Mouse (Mus musculus): ENCODE results near the gene Aspscr1. TPM values are rescaled to one million over a fixed set of nuclear protein-coding genes. Genes with fewer than 3 reads are reported as not detected.

Aspscr1 gene
- total and polyA plus RNA-seq, 2 experiments from 2014 or later, result 113 to 143 TPM

- ATAC-seq (ENCODE audit: low FRiP score) (no peak), DNase-seq (ENCODE audit: low spot score) (no peak)
- no peak overlapping the region for H3K27ac ChIP-seq (ENCODE audit: low read depth, low read length)
- no peaks in the 10 kb centered on the region for H3K27me3 ChIP-seq (ENCODE audit: insufficient read depth, low read length)
- peak overlapping the region; percentile 91 for H3K4me2 ChIP-seq (ENCODE audit: low read depth, low read length, poor library complexity, severe bottlenecking)
- no peaks in the 10 kb centered on the region for H3K9me3 ChIP-seq (ENCODE audit: low read length)
- peak overlapping the region; percentile 79; the same call in 1 of the 2 replicates for H3K4me3 ChIP-seq (ENCODE audit: low read depth, low read length)
- peaks cover 12% of the 10 kb centered on the region; the same call in 1 of the 2 replicates for H3K4me1 ChIP-seq (ENCODE audit: insufficient read depth, low read length)
- peaks cover 22% of the 10 kb centered on the region for H3K36me3 ChIP-seq (ENCODE audit: insufficient read depth, low read length)
- no peak for TF ChIP-seq CTCF (IDR thresholded peaks at IDR 0.05)
- WGBS, result 86% methylated on average over 11 of the region's 11 CpGs
- H3K9ac ChIP-seq (replicated peaks; ENCODE audit: low read length, poor library complexity, severe bottlenecking), result no peak overlapping the region
Observed at GRCm38 (mm10) chr11:120722761-120723382, 50.1 kb downstream of the Aspscr1 start.

GRCm38 (mm10) chr11:120723509-120723908, 50.7 kb downstream of the Aspscr1 start:
- 84% methylated on average over 7 of the region's 7 CpGs for WGBS

GRCm38 (mm10) chr11:120726243-120727168, 53.7 kb downstream of the Aspscr1 start:
- WGBS, result 20% methylated on average over 33 of the region's 36 CpGs
- no peak for TF ChIP-seq CTCF (IDR thresholded peaks at IDR 0.05)
- Histone ChIP-seq H3K36me3 (ENCODE audit: insufficient read depth, low read length) (peaks cover 9% of the 10 kb centered on the region), H3K4me3 (ENCODE audit: low read depth, low read length) (peak overlapping the region; percentile 39), H3K9me3 (ENCODE audit: low read length) (no peaks in the 10 kb centered on the region), H3K27ac (ENCODE audit: low read depth, low read length) (no peak overlapping the region), H3K27me3 (ENCODE audit: insufficient read depth, low read length) (no peaks in the 10 kb centered on the region), H3K9ac (replicated peaks; ENCODE audit: low read length, poor library complexity, severe bottlenecking) (peak overlapping the region; percentile 51; the same call in 1 of the 2 replicates), H3K4me1 (ENCODE audit: insufficient read depth, low read length) (peaks cover 12% of the 10 kb centered on the region; the same call in 1 of the 2 replicates), H3K4me2 (ENCODE audit: low read depth, low read length, poor library complexity, severe bottlenecking) (peak overlapping the region; percentile 66)
- ATAC-seq (ENCODE audit: low FRiP score), result peak; percentile 21
- DNase-seq (ENCODE audit: low spot score), result no peak

More at GRCm38 (mm10) chr11:120723509-120723908, 50.7 kb downstream of the Aspscr1 start:
- Histone ChIP-seq H3K9me3 (ENCODE audit: low read length) (no peaks in the 10 kb centered on the region), H3K27ac (ENCODE audit: low read depth, low read length) (no peak overlapping the region), H3K4me3 (ENCODE audit: low read depth, low read length) (no peak overlapping the region), H3K9ac (replicated peaks; ENCODE audit: low read length, poor library complexity, severe bottlenecking) (no peak overlapping the region), H3K4me1 (ENCODE audit: insufficient read depth, low read length) (peaks cover 12% of the 10 kb centered on the region; the same call in 1 of the 2 replicates), H3K4me2 (ENCODE audit: low read depth, low read length, poor library complexity, severe bottlenecking) (no peak overlapping the region), H3K27me3 (ENCODE audit: insufficient read depth, low read length) (no peaks in the 10 kb centered on the region), H3K36me3 (ENCODE audit: insufficient read depth, low read length) (peaks cover 16% of the 10 kb centered on the region)
- no peak for TF ChIP-seq CTCF (IDR thresholded peaks at IDR 0.05)
- no peak for DNase-seq (ENCODE audit: low spot score)
- ATAC-seq (ENCODE audit: low FRiP score), result no peak

GRCm38 (mm10) chr11:120727169-120727527, 54.4 kb downstream of the Aspscr1 start, which contains the start of gene Dcxr:
TSS of gene Dcxr (minus strand) at chr11:120727281.
- H3K27ac ChIP-seq (ENCODE audit: low read depth, low read length), result no peak within 1 kb of the TSS
- peak within 1 kb of the TSS; percentile 66 for H3K4me2 ChIP-seq (ENCODE audit: low read depth, low read length, poor library complexity, severe bottlenecking)
- H3K9ac ChIP-seq (replicated peaks; ENCODE audit: low read length, poor library complexity, severe bottlenecking), result peak within 1 kb of the TSS; percentile 51; the same call in 1 of the 2 replicates
- H3K4me3 ChIP-seq (ENCODE audit: low read depth, low read length), result peak within 1 kb of the TSS; percentile 39
- peak; percentile 86 for DNase-seq (ENCODE audit: low spot score)
- TF ChIP-seq CTCF (IDR thresholded peaks at IDR 0.05), result peak; percentile 59
- peaks cover 12% of the 10 kb centered on the region; the same call in 1 of the 2 replicates for H3K4me1 ChIP-seq (ENCODE audit: insufficient read depth, low read length)
- no peaks in the 10 kb centered on the region for H3K27me3 ChIP-seq (ENCODE audit: insufficient read depth, low read length)
- WGBS, result 2% methylated on average over 14 of the region's 14 CpGs
- H3K9me3 ChIP-seq (ENCODE audit: low read length), result no peaks in the 10 kb centered on the region
- peak; percentile 80 for ATAC-seq (ENCODE audit: low FRiP score)
- peaks cover 9% of the 10 kb centered on the region for H3K36me3 ChIP-seq (ENCODE audit: insufficient read depth, low read length)

GRCm38 (mm10) chr11:120727564-120727963, 54.8 kb downstream of the Aspscr1 start:
- Histone ChIP-seq H3K27ac (ENCODE audit: low read depth, low read length) (no peak overlapping the region), H3K9me3 (ENCODE audit: low read length) (no peaks in the 10 kb centered on the region), H3K4me2 (ENCODE audit: low read depth, low read length, poor library complexity, severe bottlenecking) (no peak overlapping the region), H3K27me3 (ENCODE audit: insufficient read depth, low read length) (no peaks in the 10 kb centered on the region), H3K36me3 (ENCODE audit: insufficient read depth, low read length) (peaks cover 9% of the 10 kb centered on the region), H3K9ac (replicated peaks; ENCODE audit: low read length, poor library complexity, severe bottlenecking) (no peak overlapping the region), H3K4me1 (ENCODE audit: insufficient read depth, low read length) (peaks cover 8% of the 10 kb centered on the region; the same call in 1 of the 2 replicates), H3K4me3 (ENCODE audit: low read depth, low read length) (no peak overlapping the region)
- ATAC-seq (ENCODE audit: low FRiP score), result no peak
- whole genome bisulfite sequencing, result 65% methylated on average over 12 of the region's 12 CpGs
- no peak for TF ChIP-seq CTCF (IDR thresholded peaks at IDR 0.05)
- DNase-seq (ENCODE audit: low spot score), result no peak
